Mouse (Mus musculus) ES-Bruce4 (cell line): Measurements from ENCODE around the gene Arhgap8. TPM values are rescaled to one million over a fixed set of nuclear protein-coding genes. Genes with fewer than 3 reads are reported as not detected.

Experiments used
- H3K27ac ChIP-seq: 2 replicates; pipeline ENCODE4 v1.5.1; 2012; ENCODE audit warnings: low read length, inconsistent platforms; ENCODE audit not compliant: insufficient read depth
- H3K27me3 ChIP-seq: 2 replicates; pipeline ENCODE4 v1.6.1; 2012; ENCODE audit warnings: mild to moderate bottlenecking, low read length, inconsistent platforms; ENCODE audit not compliant: control insufficient read depth, poor library complexity, insufficient read depth, severe bottlenecking
- H3K36me3 ChIP-seq: 2 replicates; pipeline ENCODE4 v1.6.1; 2012; ENCODE audit warnings: inconsistent platforms, mild to moderate bottlenecking, low read length, moderate library complexity; ENCODE audit not compliant: control insufficient read depth, poor library complexity, insufficient read depth, severe bottlenecking
- H3K4me1 ChIP-seq: one replicate; pipeline ENCODE4 v1.8.1; 2011; ENCODE audit warnings: low read length; ENCODE audit not compliant: control insufficient read depth, insufficient read depth
- H3K4me3 ChIP-seq: 2 replicates; pipeline ENCODE4 v1.5.1; 2011; ENCODE audit warnings: low read depth, mild to moderate bottlenecking, low read length
- H3K9ac ChIP-seq: 2 replicates; pipeline ENCODE4 v1.6.1; 2012; ENCODE audit warnings: low read depth, mild to moderate bottlenecking, inconsistent platforms; ENCODE audit not compliant: poor library complexity, severe bottlenecking
- H3K9me3 ChIP-seq: replicated peaks from 2 replicates; pipeline ENCODE4 v1.6.1; 2012; ENCODE audit warnings: mild to moderate bottlenecking, low read length, inconsistent platforms; ENCODE audit not compliant: control insufficient read depth, poor library complexity, insufficient read depth, severe bottlenecking
- CTCF ChIP-seq: IDR thresholded peaks from one replicate; pipeline ENCODE4 v1.8.1; 2011; ENCODE audit warnings: low read depth, low read length
- EP300 ChIP-seq: IDR thresholded peaks from 2 replicates; pipeline ENCODE4 v1.6.1; 2011; ENCODE audit warnings: low read depth, low read length; ENCODE audit not compliant: insufficient read depth
- POLR2A ChIP-seq: IDR thresholded peaks from one replicate; pipeline ENCODE4 v1.8.1; 2011; ENCODE audit warnings: low read length; ENCODE audit not compliant: insufficient read depth
- polyA plus RNA-seq: library from polyadenylated mRNA; stranded (reverse); fragments of >200 nt; gene quantifications from 2 replicates; pipeline ENCODE4 v1.2.4, GENCODE M21; 2011; ENCODE audit warnings: low read depth; ENCODE audit not compliant: missing spikeins, insufficient read depth, insufficient read length

Gene Arhgap8
- polyA plus RNA-seq, 1 experiment, result 41.1 TPM

GRCm38 (mm10) chr15:84744308-84744707 lies 24.5 kb downstream of the Arhgap8 start:
- no peaks in the 10 kb centered on the region for H3K36me3 ChIP-seq
- no peak overlapping the region for H3K4me3 ChIP-seq
- H3K9ac ChIP-seq, result no peak overlapping the region
- TF ChIP-seq CTCF (no peak), EP300 (no peak), POLR2A (no peak)
- no peaks in the 10 kb centered on the region for H3K9me3 ChIP-seq
- H3K27me3 ChIP-seq, result no peaks in the 10 kb centered on the region
- peaks cover 8% of the 10 kb centered on the region for H3K4me1 ChIP-seq
- H3K27ac ChIP-seq, result no peak overlapping the region

- no peaks in the 10 kb centered on the region for H3K36me3 ChIP-seq
- H3K4me1 ChIP-seq, result peaks cover 8% of the 10 kb centered on the region
- H3K4me3 ChIP-seq, result no peak overlapping the region
- H3K9me3 ChIP-seq, result no peaks in the 10 kb centered on the region
- no peaks in the 10 kb centered on the region for H3K27me3 ChIP-seq
- H3K27ac ChIP-seq, result no peak overlapping the region
- no peak for TF ChIP-seq EP300
- no peak for TF ChIP-seq POLR2A
- no peak for TF ChIP-seq CTCF
- H3K9ac ChIP-seq, result no peak overlapping the region
These were observed 26.0 kb downstream of the Arhgap8 start for GRCm38 (mm10) chr15:84745831-84746230.

GRCm38 (mm10) chr15:84754987-84755386 lies 35.1 kb downstream of the Arhgap8 start:
- no peaks in the 10 kb centered on the region for H3K4me1 ChIP-seq
- H3K9me3 ChIP-seq, result no peaks in the 10 kb centered on the region
- H3K27me3 ChIP-seq, result no peaks in the 10 kb centered on the region
- no peak for TF ChIP-seq EP300
- no peak for TF ChIP-seq POLR2A
- TF ChIP-seq CTCF, result peak; percentile 97
- H3K4me3 ChIP-seq, result no peak overlapping the region
- no peak overlapping the region for H3K9ac ChIP-seq
- no peak overlapping the region for H3K27ac ChIP-seq
- H3K36me3 ChIP-seq, result no peaks in the 10 kb centered on the region

GRCm38 (mm10) chr15:84756426-84756825 lies 36.6 kb downstream of the Arhgap8 start:
- no peaks in the 10 kb centered on the region for H3K27me3 ChIP-seq
- TF ChIP-seq EP300 (no peak), CTCF (no peak), POLR2A (no peak)
- H3K9me3 ChIP-seq, result no peaks in the 10 kb centered on the region
- peak overlapping the region; percentile 61 for H3K4me3 ChIP-seq
- H3K9ac ChIP-seq, result no peak overlapping the region
- no peak overlapping the region for H3K27ac ChIP-seq
- no peaks in the 10 kb centered on the region for H3K36me3 ChIP-seq
- H3K4me1 ChIP-seq, result no peaks in the 10 kb centered on the region

GRCm38 (mm10) chr15:84758493-84758892 lies 38.6 kb downstream of the Arhgap8 start:
- H3K36me3 ChIP-seq, result no peaks in the 10 kb centered on the region
- H3K9ac ChIP-seq, result no peak overlapping the region
- no peaks in the 10 kb centered on the region for H3K9me3 ChIP-seq
- H3K27me3 ChIP-seq, result no peaks in the 10 kb centered on the region
- no peak for TF ChIP-seq POLR2A
- TF ChIP-seq EP300, result no peak
- TF ChIP-seq CTCF, result peak; percentile 98
- H3K27ac ChIP-seq, result no peak overlapping the region
- no peak overlapping the region for H3K4me3 ChIP-seq
- no peaks in the 10 kb centered on the region for H3K4me1 ChIP-seq

- H3K27ac ChIP-seq, result no peak overlapping the region
- no peak overlapping the region for H3K9ac ChIP-seq
- H3K27me3 ChIP-seq, result no peaks in the 10 kb centered on the region
- no peaks in the 10 kb centered on the region for H3K4me1 ChIP-seq
- H3K4me3 ChIP-seq, result no peak overlapping the region
- H3K9me3 ChIP-seq, result no peaks in the 10 kb centered on the region
- no peaks in the 10 kb centered on the region for H3K36me3 ChIP-seq
- TF ChIP-seq POLR2A (no peak), CTCF (no peak), EP300 (no peak)
These were observed 43.0 kb downstream of the Arhgap8 start for GRCm38 (mm10) chr15:84762712-84763422.
